ENCODE assay signal across 9 mouse cellular contexts in genomic region chrX:11663187-11663829, GRCm38 (mm10).
DNase-seq lines count a peak whose midpoint lies in the region; ATAC-seq lines count a peak whose summit lies in the region.
"Had no signal": no experiment of that assay in that cellular context is flagged by ENCODE, and none has a peak within 500 bp of the region (broad histone marks: within the 10 kb centered on the region; RNA-seq: fewer than 3 reads in every experiment).

No protein-coding gene starts in this region.

- intact Hi-C loops in left cerebral cortex, postnatal 14 days (cut with DNase I): loop anchor here (10.0 kb wide), 2 partner anchors 141 to 491 kb away; no protein-coding TSS in a partner anchor

- peak; percentile 51; the same call in 1 of the 2 replicates for ATAC-seq in midbrain, embryonic 13.5 days

- peaks cover 15% of the 10 kb centered on the region for H3K4me1 ChIP-seq in midbrain, embryonic 13.5 days (replicated peaks)

- WGBS in midbrain, embryonic 13.5 days: 28% methylated on average over 6 of the region's 6 CpGs

- H3K27ac ChIP-seq in midbrain, embryonic 13.5 days: peak overlapping the region; percentile 87

- H3K9me3 ChIP-seq in midbrain, embryonic 13.5 days: no peaks in the 10 kb centered on the region
- H3K9me3 ChIP-seq: liver, embryonic 13.5 days had no signal

- H3K27me3 ChIP-seq in midbrain, embryonic 13.5 days: peaks cover 24% of the 10 kb centered on the region; the same call in 1 of the 2 replicates

- H3K4me2 ChIP-seq in midbrain, embryonic 13.5 days (replicated peaks): no peak overlapping the region

- H3K9ac ChIP-seq in midbrain, embryonic 13.5 days (replicated peaks): no peak overlapping the region

- no peaks in the 10 kb centered on the region for H3K36me3 ChIP-seq in midbrain, embryonic 13.5 days
- H3K36me3 ChIP-seq: liver, embryonic 13.5 days had no signal

- no peak overlapping the region for H3K4me3 ChIP-seq in midbrain, embryonic 13.5 days (replicated peaks)

- DNase-seq in cerebellum, postnatal 14 days: peak; percentile 26 to 30
- DNase-seq in cerebellum, adult 11 months: no peak
- DNase-seq in adipocyte (ENCODE audit: low spot score): peak; percentile 22
- peak; percentile 32 for DNase-seq in heart, postnatal 4 days
- DNase-seq in thymus, postnatal 25 days: no peak
- DNase-seq in left cerebral cortex, postnatal 14 days (ENCODE audit: low spot score in 2 of 2): no peak
- DNase-seq in urinary bladder, postnatal 10 days (ENCODE audit: low spot score): no peak
- DNase-seq: liver, embryonic 13.5 days had no signal

Comparison
In these comparisons a context has a peak if more than half of its experiments do, and no peak if none do; other contexts are left out.
1. DNase-seq: peak in cerebellum, postnatal 14 days (2 of 2), adipocyte (single experiment) and heart, postnatal 4 days (single experiment); none in cerebellum, adult 11 months (single experiment), thymus, postnatal 25 days (single experiment), left cerebral cortex, postnatal 14 days (0 of 2) and urinary bladder, postnatal 10 days (single experiment).